Mouse (Mus musculus): ENCODE measurements around the gene Ncmap. TPM values are rescaled to one million over a fixed set of nuclear protein-coding genes. Genes with fewer than 3 reads are reported as not detected.
"Not testable (repeated sequence)": the region's sequence is repeated elsewhere in the genome, so short reads cannot be mapped to it uniquely, and the experiment has no call there.

The Ncmap gene
- total RNA-seq, 2 experiments from 2014 or later, result 0.33 TPM; not detected in 1

DNA sequence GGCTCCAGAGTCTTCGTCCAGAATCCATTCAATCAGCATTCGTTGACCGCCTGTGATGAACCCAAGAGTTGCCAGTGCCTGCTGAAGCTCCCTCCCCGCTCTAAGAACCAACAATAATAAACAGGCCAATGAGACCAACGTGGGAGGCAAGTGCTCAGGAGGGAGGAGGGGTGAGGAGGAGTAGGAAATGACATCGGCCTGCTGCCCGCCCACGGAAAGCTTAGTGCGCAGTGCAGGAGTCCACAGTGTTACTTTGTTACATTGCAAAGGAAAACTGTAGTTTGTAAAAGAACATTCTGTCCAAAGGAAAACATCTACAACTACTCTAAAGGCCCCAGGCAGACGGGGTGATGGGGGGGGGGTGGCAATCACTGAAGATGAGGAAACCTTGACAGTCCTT, 6.0 kb upstream of the Ncmap start:
- no peak for DNase-seq
- intact Hi-C loops (cut with DNase I), result no loop called here

DNA sequence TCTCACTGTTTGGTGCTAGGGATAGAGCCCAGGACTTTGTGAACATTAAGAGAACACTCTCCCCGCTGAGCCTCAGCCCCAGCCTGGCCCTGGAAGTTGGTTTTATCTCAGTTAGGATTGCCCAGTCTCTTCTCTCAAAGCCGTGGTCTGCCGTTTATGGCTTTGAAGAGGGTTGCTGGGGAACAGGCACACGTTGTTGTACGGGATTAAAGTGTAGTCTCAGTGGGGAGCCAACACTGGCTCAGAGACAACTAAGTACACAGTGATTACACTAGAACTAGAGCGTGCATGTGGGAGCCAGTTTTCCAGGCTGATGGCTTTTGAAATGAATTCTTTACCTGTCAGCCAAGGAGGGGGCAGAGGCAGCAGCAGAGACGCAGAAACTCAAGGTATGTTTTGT, 3.9 kb upstream of the Ncmap start:
- intact Hi-C loops (cut with DNase I), result no loop called here
- DNase-seq, result no peak

DNA sequence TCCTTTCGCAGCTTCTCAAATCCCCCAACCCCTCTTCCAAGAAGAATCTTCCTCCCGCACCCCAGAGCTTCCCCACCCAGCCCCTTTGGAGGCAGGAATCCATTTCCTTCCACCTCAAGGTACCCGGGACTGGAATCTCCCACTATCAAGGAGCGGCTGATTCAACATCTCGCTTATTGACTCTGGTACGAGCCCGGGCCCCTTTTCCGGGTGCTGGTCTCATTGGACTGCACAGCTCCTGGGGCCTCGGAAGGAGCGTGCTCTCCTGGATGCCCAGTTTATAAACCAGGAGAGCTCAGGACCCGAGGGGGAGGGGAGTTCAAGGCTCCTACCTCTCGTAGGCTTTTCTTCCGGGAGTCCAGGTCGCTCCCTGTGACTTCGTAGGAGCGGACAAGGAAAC, 476 bp downstream of the Ncmap start:
- intact Hi-C loops (cut with DNase I), result no loop called here
- no peak for DNase-seq

DNA sequence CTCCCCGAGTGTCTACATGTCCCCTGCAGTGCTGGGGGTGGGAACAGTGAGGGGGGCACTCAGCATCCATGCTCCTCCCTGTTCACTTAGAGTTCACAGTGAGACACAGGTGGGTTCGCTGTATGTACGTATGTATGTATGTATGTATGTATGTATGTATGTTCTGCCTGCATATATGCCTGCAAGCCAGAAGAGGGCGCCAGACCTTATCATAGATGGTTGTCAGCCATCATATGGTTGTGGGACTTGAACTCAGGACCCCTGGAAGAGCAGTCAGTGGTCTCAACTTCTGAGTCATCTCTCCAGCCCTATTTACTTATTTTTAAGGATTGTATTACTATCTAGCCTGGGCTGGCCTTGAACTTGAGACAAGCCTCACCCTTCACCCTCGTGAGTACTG, 1.7 kb downstream of the Ncmap start:
- no peak for DNase-seq
- intact Hi-C loops (cut with DNase I), result no loop called here

DNA sequence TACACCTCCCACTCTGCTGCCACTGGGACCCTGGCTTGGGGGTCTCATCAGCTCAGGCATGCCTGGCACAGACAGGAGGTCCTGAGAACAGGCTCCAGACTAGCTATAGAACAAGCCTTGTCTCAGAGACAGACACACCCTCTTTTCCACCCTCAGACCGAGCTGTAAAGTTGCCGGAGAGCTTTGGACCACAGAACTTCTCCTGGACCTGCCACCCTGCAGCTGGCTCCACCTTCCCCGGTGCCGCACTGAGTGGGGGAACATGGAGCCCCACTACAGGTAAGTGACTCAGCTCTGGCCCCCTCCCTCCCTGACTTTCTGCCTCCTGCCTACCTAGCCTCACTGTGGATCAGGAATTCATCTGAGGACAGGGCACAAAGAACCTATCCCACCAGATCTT, 2.7 kb downstream of the Ncmap start:
- no peak for DNase-seq
- intact Hi-C loops (cut with DNase I), result no loop called here

DNA sequence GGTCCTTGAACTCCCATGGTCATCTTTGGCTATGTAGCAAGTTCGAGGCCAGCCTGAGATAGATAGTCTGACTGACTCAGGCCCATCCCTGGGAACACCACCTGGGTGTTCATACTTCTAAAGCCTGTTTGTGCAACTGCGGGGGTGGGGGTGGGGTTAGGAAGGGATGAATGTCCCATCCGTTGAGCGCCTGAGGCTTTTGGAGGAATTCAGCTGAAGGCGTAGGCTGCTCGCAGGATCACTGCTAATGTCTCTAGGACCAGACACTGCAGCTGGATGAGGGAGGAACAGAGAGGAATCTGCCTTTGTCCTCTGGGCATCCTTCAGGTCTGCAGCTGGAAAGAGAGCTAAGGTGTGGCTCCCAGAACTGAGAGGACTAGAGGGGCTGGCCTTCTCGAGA, 3.4 kb downstream of the Ncmap start:
- intact Hi-C loops (cut with DNase I), result no loop called here
- DNase-seq, result no peak

DNA sequence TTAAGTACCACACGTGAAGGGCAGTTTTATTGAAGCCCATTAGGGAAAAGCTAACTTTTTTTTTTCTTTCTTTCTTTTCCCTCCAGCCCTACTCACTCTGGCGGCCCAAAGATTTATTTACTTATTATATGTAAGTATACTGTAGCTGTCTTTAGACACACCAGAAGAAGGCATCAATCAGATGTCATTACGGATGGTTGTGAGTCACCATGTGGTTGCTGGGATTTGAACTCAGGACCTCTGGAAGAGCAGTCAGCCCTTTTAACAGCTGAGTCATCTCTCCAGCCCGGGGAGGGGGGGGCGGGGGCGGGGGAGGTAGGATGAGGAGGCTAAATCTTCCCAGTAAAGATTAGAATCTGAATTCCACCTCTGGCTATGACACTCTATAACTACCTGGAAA, 4.6 kb downstream of the Ncmap start:
- DNase-seq, result no peak
- intact Hi-C loops (cut with DNase I), result no loop called here

DNA sequence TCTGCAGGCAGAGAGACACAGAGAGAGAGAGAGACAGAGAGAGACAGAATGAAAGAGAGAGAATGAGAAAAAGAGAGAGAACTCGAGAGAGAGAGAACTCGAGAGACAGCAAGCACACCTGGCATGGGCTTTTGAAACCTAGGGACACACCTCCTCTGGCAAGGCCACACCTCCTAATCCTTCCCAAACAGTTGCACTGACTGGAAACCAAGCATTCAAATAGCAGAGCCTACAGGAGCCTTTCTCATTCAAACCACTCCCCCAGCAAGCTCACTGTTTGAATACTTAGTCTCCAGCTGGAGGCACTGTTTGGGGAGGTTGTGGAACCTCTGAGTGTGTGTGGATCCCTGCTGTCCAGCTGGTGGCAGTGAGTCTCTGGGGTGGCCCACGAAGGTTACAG, 5.2 kb downstream of the Ncmap start:
- DNase-seq, result no peak
- intact Hi-C loops (cut with DNase I), result no loop called here

DNA sequence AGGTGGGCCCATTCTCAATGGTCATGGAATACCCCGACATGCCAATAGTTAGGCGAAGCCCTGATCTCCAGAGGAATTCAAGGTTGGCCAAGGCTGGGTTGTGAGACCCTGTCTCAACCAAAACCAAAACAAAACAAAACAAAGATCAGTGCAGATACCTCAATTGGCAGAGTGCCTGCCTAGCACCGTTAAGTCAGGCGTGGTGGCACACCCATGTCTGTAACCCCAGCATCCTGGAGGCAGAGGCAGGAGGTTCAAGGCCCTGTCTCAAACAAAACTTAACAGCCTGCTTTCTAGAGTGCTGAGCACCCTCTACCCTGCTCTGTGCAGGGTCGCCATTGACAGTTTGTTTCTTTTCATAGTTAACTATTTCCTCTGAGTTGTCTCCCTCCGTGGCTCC, 7.0 kb downstream of the Ncmap start:
- DNase-seq, result no peak
- intact Hi-C loops (cut with DNase I), result no loop called here

DNA sequence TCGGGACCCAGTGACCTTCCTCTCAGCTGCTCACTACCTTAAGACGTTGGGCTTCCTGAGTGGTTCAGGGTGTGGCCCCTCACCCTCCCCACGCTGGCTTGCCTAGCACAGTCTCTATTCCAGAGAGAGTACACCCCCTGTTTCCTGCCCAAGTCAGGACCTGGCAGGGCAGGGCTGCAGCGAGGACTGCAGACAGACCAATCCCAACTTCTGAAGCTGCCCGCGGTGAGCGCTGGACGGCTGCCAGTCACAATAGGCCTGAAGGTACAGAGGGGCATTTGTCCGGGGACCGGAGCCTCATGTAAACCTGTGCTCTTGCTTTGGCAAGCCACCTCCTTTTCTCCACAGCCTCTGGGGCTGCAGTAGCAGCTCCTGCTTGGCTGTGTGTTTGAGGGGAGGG, 12.4 kb downstream of the Ncmap start:
- intact Hi-C loops (cut with DNase I), result no loop called here
- DNase-seq, result no peak

DNA sequence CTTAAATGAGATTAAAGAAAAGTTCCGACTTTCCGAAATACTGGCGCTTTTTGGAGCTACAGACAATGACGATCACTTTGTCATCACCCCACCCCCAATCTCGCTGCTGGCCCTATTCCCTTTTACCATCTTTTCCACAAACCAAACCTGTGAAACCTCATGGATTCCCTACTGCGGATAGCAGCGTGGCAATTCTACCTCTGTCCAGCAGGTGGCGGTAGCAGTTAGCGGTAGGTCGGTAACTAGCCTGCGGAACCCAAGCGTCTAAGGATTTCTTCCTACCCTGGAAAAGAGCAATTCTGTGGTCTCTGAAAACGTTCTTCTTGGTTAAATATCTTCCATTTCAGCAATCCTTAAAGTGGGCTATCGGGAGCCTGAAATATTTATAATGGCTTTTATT, 15.7 kb downstream of the Ncmap start:
- intact Hi-C loops (cut with DNase I), result loop anchor here (1.0 to 5.0 kb wide), 3 partner anchors 29 to 285 kb away; partner anchors contain the start of gene Stpg1
- DNase-seq, result peak; percentile 70 to 78

DNA sequence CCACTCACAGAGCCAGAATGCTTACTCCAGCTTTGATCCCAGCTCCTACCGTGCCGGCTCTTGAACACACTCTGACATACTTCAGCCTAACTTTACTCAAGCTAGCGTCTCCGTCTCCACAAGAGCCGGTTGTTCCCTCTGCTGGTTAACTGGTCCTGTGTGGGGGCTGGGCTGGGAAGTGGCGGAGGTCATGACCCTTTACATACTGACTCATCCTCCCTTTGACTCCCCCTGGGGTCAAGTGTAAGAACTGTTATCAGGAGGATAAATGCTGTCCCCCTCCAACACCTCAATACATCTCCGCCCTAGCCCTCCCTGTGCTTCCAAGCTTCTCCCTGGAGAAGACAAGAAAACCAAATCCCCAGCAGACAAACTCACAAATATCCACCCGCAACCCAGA, 16.7 kb downstream of the Ncmap start:
- intact Hi-C loops (cut with DNase I), result loop anchor here (5.0 kb wide), 1 partner anchor 111 kb away; the partner anchor contains the start of gene Stpg1
- DNase-seq, result no peak

DNA sequence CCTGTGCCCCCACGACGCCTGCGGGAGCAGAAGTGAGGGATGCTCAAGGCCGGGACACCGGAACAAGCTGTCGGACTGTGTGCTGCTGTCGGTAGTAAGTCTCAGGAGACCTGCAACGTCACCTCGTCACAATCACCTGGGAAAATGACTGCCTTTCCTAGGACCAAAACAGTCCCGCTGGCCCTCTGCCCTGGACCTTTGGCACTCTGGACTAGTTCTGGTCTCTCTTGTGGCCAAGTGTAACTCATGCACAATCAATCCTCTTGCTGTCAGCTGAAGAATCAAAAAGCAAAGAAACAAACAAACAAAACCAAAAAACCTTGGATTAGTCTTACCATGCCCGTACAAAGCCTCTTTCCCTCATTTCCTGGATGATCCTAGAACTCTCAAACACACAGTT, 20.8 kb downstream of the Ncmap start:
- DNase-seq, result no peak
- intact Hi-C loops (cut with DNase I), result no loop called here

DNA sequence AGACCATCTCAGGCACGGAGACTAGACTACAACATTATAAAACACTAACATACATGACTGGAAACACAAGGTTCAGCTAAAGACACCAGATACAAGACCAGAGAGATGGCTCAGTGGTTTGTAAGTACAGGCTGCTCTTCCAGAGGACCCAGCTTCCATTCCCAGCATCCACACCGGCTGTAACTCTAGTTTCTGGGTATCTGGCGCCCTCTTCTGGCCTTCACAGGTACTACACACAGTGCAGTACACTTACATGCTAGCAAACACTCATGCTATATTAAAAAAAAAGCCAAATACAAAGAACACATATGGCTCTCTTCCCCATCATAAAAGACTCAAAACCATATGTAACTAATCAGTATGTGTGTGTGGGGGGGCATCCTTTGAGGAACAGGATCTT, 22.6 kb downstream of the Ncmap start:
- intact Hi-C loops (cut with DNase I), result no loop called here
- no peak for DNase-seq

DNA sequence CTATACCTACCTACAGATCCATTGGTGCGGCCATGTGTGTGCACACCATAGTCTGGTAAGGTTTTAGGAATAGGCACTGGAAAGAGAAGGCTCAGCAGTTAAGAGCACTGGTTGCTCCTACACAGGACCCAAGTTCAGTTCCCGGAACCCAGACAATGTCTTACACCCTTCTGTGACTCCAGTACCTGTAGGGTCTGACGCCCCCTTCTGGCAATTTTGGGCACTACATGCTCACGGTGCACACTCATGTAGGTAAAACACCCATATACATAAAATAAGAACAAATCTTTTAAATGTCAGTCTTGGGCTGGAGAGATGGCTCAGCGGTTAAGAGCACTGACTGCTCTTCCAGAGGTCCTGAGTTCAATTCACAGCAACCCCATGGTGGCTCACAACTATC, 24.7 kb downstream of the Ncmap start:
- intact Hi-C loops (cut with DNase I), result no loop called here
- no peak for DNase-seq

DNA sequence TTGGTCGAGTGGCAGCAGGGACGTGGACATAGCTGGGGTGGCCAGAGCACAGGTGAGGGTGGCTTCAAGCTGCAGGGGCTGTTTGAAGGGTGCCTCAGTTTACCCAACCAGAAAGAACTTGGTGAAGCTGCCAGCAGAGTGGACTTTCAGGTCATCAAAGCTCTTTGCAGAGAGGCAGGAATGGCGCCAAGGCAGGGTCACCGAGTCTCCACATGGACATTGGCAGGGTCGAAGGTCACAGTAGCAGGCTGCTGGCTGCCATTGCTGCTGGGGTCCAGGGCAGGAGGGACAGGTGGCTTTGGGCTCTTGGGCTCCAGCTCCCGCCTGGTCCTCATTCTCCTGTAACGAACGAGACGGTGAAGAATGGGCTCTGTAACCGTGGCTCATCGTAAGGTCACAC, 27.7 kb downstream of the Ncmap start:
- intact Hi-C loops (cut with DNase I), result no loop called here
- DNase-seq, result no peak

DNA sequence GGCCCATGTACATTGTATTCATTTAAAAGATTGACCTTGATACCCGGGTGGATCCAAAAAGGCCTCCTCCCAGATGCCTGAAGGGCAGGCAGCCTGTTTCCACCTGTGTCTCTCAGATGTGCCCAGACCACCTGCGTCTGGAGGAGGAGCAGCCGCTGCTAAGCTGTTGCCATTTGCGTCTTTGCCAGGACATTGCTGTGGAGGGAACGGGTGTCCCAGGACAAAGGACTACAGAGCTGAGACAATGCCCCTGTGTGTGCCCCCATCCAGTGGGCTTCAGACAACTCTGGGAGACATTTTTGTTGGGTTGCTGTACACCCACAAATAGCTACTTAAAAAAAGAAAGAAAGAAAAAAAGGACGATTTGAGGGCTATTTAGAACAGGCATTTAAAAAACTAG, 35.2 kb downstream of the Ncmap start:
- intact Hi-C loops (cut with DNase I), result no loop called here

DNA sequence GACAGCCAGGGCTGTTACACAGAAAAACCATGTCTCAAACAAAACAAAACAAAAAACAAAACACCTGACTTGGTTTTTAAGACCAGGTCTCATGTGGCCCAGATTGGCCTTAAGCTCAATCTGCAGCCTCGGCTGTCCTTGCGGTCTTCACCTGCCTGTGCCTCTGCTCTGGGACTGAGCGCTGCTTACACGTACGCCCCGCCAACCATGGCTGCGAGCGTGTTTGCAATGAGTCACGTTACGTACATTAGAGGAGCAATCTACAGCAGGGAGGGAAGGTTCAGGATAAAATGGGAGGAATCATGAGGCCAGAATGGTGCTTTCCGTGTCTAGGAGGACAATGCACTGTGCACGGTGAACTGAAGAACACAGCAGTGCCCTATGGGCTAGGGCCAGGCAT, 36.3 kb downstream of the Ncmap start:
- no peak for DNase-seq
- intact Hi-C loops (cut with DNase I), result no loop called here

More for the DNA sequence above, 35.2 kb downstream of the Ncmap start:
- no peak for DNase-seq

DNA sequence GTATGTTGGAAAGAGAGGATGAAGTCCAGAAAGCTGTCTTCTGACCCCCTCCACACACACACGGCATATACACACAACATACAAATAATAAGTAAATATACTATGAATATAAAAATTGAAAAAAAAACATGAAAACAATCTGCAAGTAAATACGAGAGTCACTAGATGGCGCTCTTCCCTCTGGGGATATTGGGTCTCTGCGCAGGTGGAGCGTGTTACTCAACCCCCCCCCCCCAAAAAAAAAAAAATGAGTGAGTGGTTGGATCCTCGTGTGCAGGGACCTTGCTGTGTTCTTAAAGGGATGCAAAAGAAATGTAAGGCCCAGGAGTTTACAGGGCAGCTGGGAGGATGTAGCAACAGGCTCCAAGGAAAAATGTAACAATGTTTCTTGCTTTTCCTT, 39.3 kb downstream of the Ncmap start:
- intact Hi-C loops (cut with DNase I), result loop anchor here (2.0 kb wide), 1 partner anchor 52 kb away; no protein-coding TSS in a partner anchor
- peak in 1 of 2 experiments; percentile 14 for DNase-seq

DNA sequence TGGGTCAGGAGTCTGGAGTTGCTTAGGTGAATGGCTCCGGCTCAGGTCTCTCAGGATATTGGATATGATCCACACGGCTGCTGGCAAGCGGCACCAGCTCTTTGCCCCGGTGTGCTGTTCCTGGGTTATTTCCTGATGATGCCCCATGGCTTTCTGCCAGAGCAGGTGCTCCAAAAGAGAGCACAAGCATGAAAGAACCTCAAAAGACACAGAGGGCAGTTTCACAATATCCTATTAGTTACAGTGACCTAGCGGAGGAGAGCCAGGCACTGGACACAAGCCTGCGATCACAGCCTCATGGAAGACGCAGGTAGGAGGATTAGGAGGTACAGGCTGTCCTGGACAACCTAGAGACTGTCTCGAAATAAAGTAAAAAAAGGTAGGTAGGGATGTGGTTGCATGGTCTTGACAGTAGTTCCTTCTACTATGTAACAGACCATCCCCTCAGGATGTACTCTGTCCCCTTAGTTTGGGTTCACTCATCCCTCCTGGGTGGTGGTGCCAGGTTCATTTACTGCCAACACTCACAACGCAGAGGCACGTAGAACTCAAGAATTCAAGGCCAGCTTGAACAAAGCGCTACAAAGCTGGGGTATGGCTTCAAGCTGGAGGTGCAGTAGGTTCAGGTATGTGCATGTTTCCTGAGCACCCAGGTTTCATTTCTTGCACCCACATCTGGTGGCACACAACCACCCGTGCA, 40.7 kb downstream of the Ncmap start:
- intact Hi-C loops (cut with DNase I), result no loop called here
- no peak for DNase-seq

DNA sequence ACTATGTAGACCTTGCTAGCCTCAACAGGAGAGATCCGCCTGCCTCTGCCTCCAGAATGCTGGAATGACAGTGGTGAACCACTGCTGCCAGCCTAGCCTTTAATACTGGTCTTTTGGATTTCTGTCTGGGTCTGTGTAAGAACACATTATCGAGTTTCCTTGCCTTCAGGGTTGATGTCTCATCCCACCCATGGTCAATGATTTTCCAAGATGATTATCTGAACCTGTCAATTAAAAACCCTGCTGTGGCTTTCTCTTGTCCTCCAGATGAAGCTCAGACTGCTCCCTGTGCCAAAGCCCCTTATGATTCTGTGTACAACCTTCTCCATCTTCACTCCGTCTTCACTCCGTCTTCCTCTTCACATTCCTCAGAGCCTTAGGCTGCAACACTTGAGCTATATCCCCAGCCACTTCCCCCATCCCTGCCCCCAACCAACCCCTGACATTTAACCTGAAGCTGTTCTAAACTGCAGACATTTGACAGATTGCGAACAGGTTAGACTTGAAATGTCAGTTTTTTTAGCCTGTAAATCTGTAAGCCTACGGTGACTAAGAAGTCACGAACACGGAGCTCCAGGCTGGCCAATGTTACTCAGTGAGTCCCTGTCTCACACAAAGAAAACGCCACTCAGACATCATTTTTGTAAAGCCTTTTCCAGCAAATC, 42.0 kb downstream of the Ncmap start:
- DNase-seq, result no peak
- intact Hi-C loops (cut with DNase I), result no loop called here

DNA sequence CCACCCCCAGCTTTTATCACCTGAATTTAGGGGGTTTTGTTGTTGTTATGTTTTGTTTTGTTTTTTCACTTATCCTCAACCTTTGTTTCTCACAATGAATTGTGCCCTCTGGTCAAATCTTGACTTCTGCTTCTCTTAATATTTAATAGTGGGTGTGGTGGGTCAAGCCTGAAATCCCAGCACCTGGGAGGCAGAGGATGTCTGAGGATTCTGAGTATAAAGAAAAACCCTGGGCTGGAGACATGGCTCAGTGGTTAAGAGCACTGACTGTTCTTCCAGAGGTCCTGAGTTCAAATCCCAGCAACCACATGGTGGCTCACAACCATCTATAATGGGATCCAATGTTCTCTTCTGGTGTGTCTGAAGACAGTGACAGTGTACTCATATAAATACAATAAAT, 43.3 kb downstream of the Ncmap start:
- intact Hi-C loops (cut with DNase I), result loop anchor here (5.0 kb wide), 2 partner anchors 422 to 652 kb away; partner anchors contain the start of genes Man1c1 and Syf2
- DNase-seq, result not testable (repeated sequence)

All from heart, postnatal 36 days (tissue).